Mouse (Mus musculus) left cerebral cortex, postnatal 10 days (tissue): ENCODE data around the gene Pgd. TPM values are rescaled to one million over a fixed set of nuclear protein-coding genes. Genes with fewer than 3 reads are reported as not detected.
"Not testable (repeated sequence)": the region's sequence is repeated elsewhere in the genome, so short reads cannot be mapped to it uniquely, and the experiment has no call there.

ENCODE experiments used
- DNase-seq, 2 experiments: peaks; one replicate each; pipeline ENCODE4 v3.0.0; 2021 to 2022; ENCODE audit warnings: low spot score in 2 of 2, mixed read lengths in 1 of 2; ENCODE audit errors: extremely low spot score in 1 of 2
- intact Hi-C: fragments of 180-260 bp; cut with DNase I; formaldehyde crosslinking; loops from one replicate; pipeline ENCODE4 v1.15.1; 2025
- total RNA-seq, 2 experiments: library from RNA; stranded (reverse); gene quantifications; 2 replicates each; pipeline ENCODE4 v1.2.3; 2021

Pgd gene
- total RNA-seq, 2 experiments from 2014 or later = 49.0 to 49.9 TPM

GRCm38 (mm10) chr4:149144459-149144858 lies 22.1 kb downstream of the Pgd start:
- DNase-seq = peak; percentile 78 to 82
- intact Hi-C loops = loop anchor here (10.0 kb wide), 1 partner anchor 400 kb away; no protein-coding TSS in a partner anchor

- no peak for DNase-seq
- intact Hi-C loops = loop anchor here (10.0 kb wide), 1 partner anchor 401 kb away; no protein-coding TSS in a partner anchor
Observed at GRCm38 (mm10) chr4:149143594-149143993, 23.0 kb downstream of the Pgd start.

- intact Hi-C loops = no loop called here
Observed at GRCm38 (mm10) chr4:149138515-149138914, 28.1 kb downstream of the Pgd start.

GRCm38 (mm10) chr4:149136982-149137770 lies 29.4 kb downstream of the Pgd start, which contains the start of gene Cenps:
Cenps (minus strand) TSS chr4:149137629.
- intact Hi-C loops = no loop called here
- DNase-seq = peak; percentile 78 to 95

More at GRCm38 (mm10) chr4:149138515-149138914, 28.1 kb downstream of the Pgd start:
- DNase-seq = no peak

- intact Hi-C loops = no loop called here
- no peak for DNase-seq
Observed at GRCm38 (mm10) chr4:149136116-149136850, 30.3 kb downstream of the Pgd start.

- intact Hi-C loops = no loop called here
- DNase-seq = no peak
Observed at GRCm38 (mm10) chr4:149133395-149133794, 33.2 kb downstream of the Pgd start.

- no peak for DNase-seq
- intact Hi-C loops = no loop called here
Observed at GRCm38 (mm10) chr4:149131789-149132565, 34.6 kb downstream of the Pgd start.

GRCm38 (mm10) chr4:149131021-149131752 lies 35.4 kb downstream of the Pgd start:
- no peak for DNase-seq
- intact Hi-C loops = no loop called here

- DNase-seq = no peak
- intact Hi-C loops = no loop called here
Observed at GRCm38 (mm10) chr4:149128467-149128866, 38.1 kb downstream of the Pgd start.

- no peak for DNase-seq
- intact Hi-C loops = no loop called here
Observed at GRCm38 (mm10) chr4:149126663-149127062, 39.9 kb downstream of the Pgd start, which contains the start of gene Cort. Cort (minus strand) TSS chr4:149126763.

- intact Hi-C loops = no loop called here
- DNase-seq = no peak
Observed at GRCm38 (mm10) chr4:149126115-149126509, 40.5 kb downstream of the Pgd start.

- intact Hi-C loops = no loop called here
- DNase-seq = no peak
Observed at GRCm38 (mm10) chr4:149125341-149126114, 41.0 kb downstream of the Pgd start.

GRCm38 (mm10) chr4:149123432-149123831 lies 43.1 kb downstream of the Pgd start:
- intact Hi-C loops = no loop called here
- no peak for DNase-seq

- intact Hi-C loops, DNase-seq: not testable (repeated sequence)
Observed at GRCm38 (mm10) chr4:149119978-149120562, 46.5 kb downstream of the Pgd start.

- intact Hi-C loops = no loop called here
- DNase-seq = peak; percentile 93
Observed at GRCm38 (mm10) chr4:149103875-149104561, 62.6 kb downstream of the Pgd start, which contains the start of gene Dffa. Dffa (plus strand) TSS chr4:149104146.

- intact Hi-C loops = no loop called here
- DNase-seq = no peak
Observed at GRCm38 (mm10) chr4:149101456-149101855, 65.1 kb downstream of the Pgd start.

- intact Hi-C loops, DNase-seq: not testable (repeated sequence)
Observed at GRCm38 (mm10) chr4:149100449-149100848, 66.1 kb downstream of the Pgd start.
